In genomic region chrX:161716503-161716864, GRCm38 (mm10) we compare ENCODE assay signal across 9 mouse cellular contexts. TPM values are rescaled to one million over a fixed set of nuclear protein-coding genes. Genes with fewer than 3 reads are reported as not detected.
DNase-seq lines count a peak whose midpoint lies in the region; ATAC-seq and TF ChIP-seq lines count a peak whose summit lies in the region.
"Had no signal": no experiment of that assay in that cellular context is flagged by ENCODE, and none has a peak within 500 bp of the region (broad histone marks: within the 10 kb centered on the region; RNA-seq: fewer than 3 reads in every experiment).

No protein-coding gene starts in this region.

- peak overlapping the region; percentile 81 for H3K4me2 ChIP-seq in forebrain, embryonic 11.5 days (ENCODE audit: low read depth, low read length, severe bottlenecking)
- peak overlapping the region; percentile 86 for H3K4me2 ChIP-seq in limb, embryonic 11.5 days (ENCODE audit: low read depth, severe bottlenecking)
- peak overlapping the region; percentile 45 for H3K4me2 ChIP-seq in neural tube, embryonic 14.5 days (ENCODE audit: low read depth, low read length)

- no peak for TF ChIP-seq CTCF in left cerebral cortex, adult 2 months (IDR thresholded peaks at IDR 0.05)

- no peaks in the 10 kb centered on the region for H3K9me3 ChIP-seq in forebrain, embryonic 11.5 days (ENCODE audit: control insufficient read depth, low read length)
- no peaks in the 10 kb centered on the region for H3K9me3 ChIP-seq in limb, embryonic 11.5 days (ENCODE audit: control insufficient read depth, low read length)
- H3K9me3 ChIP-seq in neural tube, embryonic 14.5 days (ENCODE audit: control insufficient read depth, low read length): no peaks in the 10 kb centered on the region

- H3K36me3 ChIP-seq in forebrain, embryonic 11.5 days (ENCODE audit: control insufficient read depth, insufficient read depth, low read length): no peaks in the 10 kb centered on the region
- H3K36me3 ChIP-seq in limb, embryonic 11.5 days (ENCODE audit: control insufficient read depth, insufficient read depth, low read length): no peaks in the 10 kb centered on the region
- H3K36me3 ChIP-seq in neural tube, embryonic 14.5 days (ENCODE audit: control insufficient read depth, insufficient read depth, low read length): no peaks in the 10 kb centered on the region

- DNase-seq in left cerebral cortex, adult 2 months (ENCODE audit: extremely low spot score in 1 of 2, low spot score in 2 of 2): no peak
- no peak for DNase-seq in left cerebral cortex, postnatal 25 days (ENCODE audit: low spot score in 2 of 2)
- DNase-seq in forebrain, embryonic 11.5 days (ENCODE audit: low spot score): no peak
- DNase-seq in limb, embryonic 11.5 days (ENCODE audit: low spot score): no peak
- no peak for DNase-seq in cerebellum, postnatal 25 days
- no peak for DNase-seq in frontal cortex, postnatal 25 days (ENCODE audit: low spot score in 2 of 2)

- H3K4me3 ChIP-seq in left cerebral cortex, adult 2 months: peak overlapping the region; percentile 59
- peak overlapping the region; percentile 48 for H3K4me3 ChIP-seq in forebrain, embryonic 11.5 days (ENCODE audit: low read depth, low read length)
- peak overlapping the region; percentile 40 for H3K4me3 ChIP-seq in limb, embryonic 11.5 days (ENCODE audit: low read depth, low read length)
- peak overlapping the region; percentile 57 for H3K4me3 ChIP-seq in neural tube, embryonic 14.5 days (ENCODE audit: low read depth, low read length)

- peaks cover 39% of the 10 kb centered on the region for H3K27me3 ChIP-seq in forebrain, embryonic 11.5 days (ENCODE audit: control insufficient read depth, insufficient read depth, low read length)
- peaks cover 45% of the 10 kb centered on the region for H3K27me3 ChIP-seq in limb, embryonic 11.5 days (ENCODE audit: control insufficient read depth, insufficient read depth, low read length)
- H3K27me3 ChIP-seq in neural tube, embryonic 14.5 days (ENCODE audit: control insufficient read depth, insufficient read depth, low read length): 0 out of 2 replicates have a peak, but pooled peaks cover 13% of the 10 kb centered on the region

- intact Hi-C loops in left cerebral cortex, adult 2 months (cut with DNase I): loop anchor here (5.0 to 10.0 kb wide), 2 partner anchors 84 to 312 kb away; no protein-coding TSS in a partner anchor
- intact Hi-C loops in left cerebral cortex, postnatal 25 days (cut with DNase I): loop anchor here (10.0 kb wide), 1 partner anchor 302 kb away; no protein-coding TSS in a partner anchor

- 26% methylated on average over 7 of the region's 9 CpGs for WGBS in forebrain, embryonic 11.5 days
- 42% methylated on average over 2 of the region's 9 CpGs for WGBS in limb, embryonic 11.5 days
- WGBS in neural tube, embryonic 14.5 days: 25% methylated on average over 9 of the region's 9 CpGs

- ATAC-seq in forebrain, embryonic 11.5 days (replicated peaks; ENCODE audit: low FRiP score): peak; percentile 37
- no peak for ATAC-seq in limb, embryonic 11.5 days (ENCODE audit: insufficient number of reproducible peaks, low FRiP score, low TSS enrichment, low read depth)
- peak; percentile 16; the same call in 1 of the 2 replicates for ATAC-seq in neural tube, embryonic 14.5 days (ENCODE audit: low read depth)
- no peak for ATAC-seq in monocyte, adult 5-6 weeks (replicated peaks; ENCODE audit: insufficient number of reproducible peaks, low FRiP score, low TSS enrichment, poor library complexity, severe bottlenecking)

- H3K4me1 ChIP-seq in forebrain, embryonic 11.5 days (replicated peaks; ENCODE audit: control insufficient read depth, insufficient read depth, low read length): no peaks in the 10 kb centered on the region
- no peaks in the 10 kb centered on the region for H3K4me1 ChIP-seq in limb, embryonic 11.5 days (ENCODE audit: control insufficient read depth, insufficient read depth, low read length)
- H3K4me1 ChIP-seq in neural tube, embryonic 14.5 days (ENCODE audit: control insufficient read depth, insufficient read depth, low read length): 0 out of 2 replicates have a peak, but pooled peaks cover 2% of the 10 kb centered on the region

- no peak overlapping the region for H3K9ac ChIP-seq in forebrain, embryonic 11.5 days (ENCODE audit: low read length)
- H3K9ac ChIP-seq in limb, embryonic 11.5 days (ENCODE audit: low read length): no peak overlapping the region
- H3K9ac ChIP-seq in neural tube, embryonic 14.5 days (replicated peaks; ENCODE audit: low read depth, low read length): peak overlapping the region; percentile 84

- H3K27ac ChIP-seq in left cerebral cortex, adult 2 months: no peak overlapping the region
- H3K27ac ChIP-seq in forebrain, embryonic 11.5 days (ENCODE audit: low read depth, low read length): no peak overlapping the region
- no peak overlapping the region for H3K27ac ChIP-seq in limb, embryonic 11.5 days (replicated peaks; ENCODE audit: low read depth, low read length)
- H3K27ac ChIP-seq in neural tube, embryonic 14.5 days (ENCODE audit: low read depth, low read length): peak overlapping the region; percentile 82; the same call in 1 of the 2 replicates

RNA-seq across cellular contexts. Expression of gene Rai2, which starts 0.4 kb away (rescaled TPM):
- 10 to 100 TPM; 15.3 to 18.0 TPM for total RNA-seq in left cerebral cortex, adult 2 months (2021)
- 10 to 100 TPM; 13.4 to 16.8 TPM for total RNA-seq in left cerebral cortex, postnatal 25 days (2021)
- polyA plus RNA-seq in forebrain, embryonic 11.5 days (2014; fragmentation: Nextera tagmentation; extraction: Ambion mirVana): 5.4 and 6.0 TPM in 2 replicates
- polyA plus RNA-seq in limb, embryonic 11.5 days (2014; fragmentation: Nextera tagmentation; extraction: Ambion mirVana): 0.72 and 0.84 TPM in 2 replicates
- polyA plus RNA-seq in neural tube, embryonic 14.5 days (2014; fragmentation: Nextera tagmentation; extraction: Ambion mirVana): 22.2 and 22.7 TPM in 2 replicates
- not detected in 3 replicates for total RNA-seq in monocyte, adult 5-6 weeks (2017)
- total RNA-seq: neutrophil, adult 5-6 weeks had no signal

Comparison
In these comparisons a context has a peak if more than half of its experiments do, and no peak if none do; other contexts are left out.
1. ATAC-seq: peak in forebrain, embryonic 11.5 days (single experiment) and neural tube, embryonic 14.5 days (single experiment); none in limb, embryonic 11.5 days (single experiment) and monocyte, adult 5-6 weeks (single experiment).
2. RNA of gene Rai2, which starts 0.4 kb away (total RNA-seq): 15.3 to 18.0 TPM in left cerebral cortex, adult 2 months and 13.4 to 16.8 TPM in left cerebral cortex, postnatal 25 days; not detected in monocyte, adult 5-6 weeks; every median in the first group is over 10 times any median in the second.
3. Peak in every context shown above with its lines, with median percentiles within 50 percentile points of each other: H3K4me3 ChIP-seq and H3K4me2 ChIP-seq.